20 mouse cellular contexts compared by ENCODE assay signal in genomic region chr6:85823382-85824090, GRCm38 (mm10). TPM values are rescaled to one million over a fixed set of nuclear protein-coding genes. Genes with fewer than 3 reads are reported as not detected.
DNase-seq lines count a peak whose midpoint lies in the region.
"Had no signal": no experiment of that assay in that cellular context is flagged by ENCODE, and none has a peak within 500 bp of the region (broad histone marks: within the 10 kb centered on the region; RNA-seq: fewer than 3 reads in every experiment).

No protein-coding gene starts in this region.

- peak; percentile 49 for DNase-seq in heart, adult 11 months
- DNase-seq in heart, postnatal 36 days, result no peak
- peak; percentile 81 for DNase-seq in kidney, adult 9 months
- no peak for DNase-seq in kidney, adult 11 months
- DNase-seq in skeletal muscle tissue, adult 2 months (ENCODE audit: low read depth, low spot score), result peak; percentile 30
- DNase-seq in MN1 (ENCODE audit: low spot score), result no peak
- DNase-seq: adrenal gland, adult 8-10 months; adrenal gland, postnatal 25 days; cerebellum, adult 11-12 months; cerebellum, adult 8-10 months; cerebellum, postnatal 14 days; forebrain, postnatal 0 days; gastrocnemius, adult 2 months; gastrocnemius, postnatal 14 days; heart, adult 18-20 months; heart, postnatal 10 days; heart, postnatal 4 days had no signal

- intact Hi-C loops in heart, postnatal 36 days (cut with DNase I), result no loop called here

RNA-seq across cellular contexts. Expression of gene Nat8f5, which starts 2.8 kb away (rescaled TPM):
- not detected for total RNA-seq in heart, postnatal 36 days (2021)
- total RNA-seq: forebrain, postnatal 0 days; G1E; gastrocnemius, adult 2 months; gastrocnemius, postnatal 4 days; heart, adult 18-20 months; heart, postnatal 10 days; heart, postnatal 4 days had no signal

RNA-seq across cellular contexts. Expression of gene Nat8f6, which starts 2.8 kb away (rescaled TPM):
- total RNA-seq in heart, postnatal 36 days (2021), result not detected
- total RNA-seq: forebrain, postnatal 0 days; G1E; gastrocnemius, adult 2 months; gastrocnemius, postnatal 14 days; gastrocnemius, postnatal 4 days; heart, adult 18-20 months; heart, postnatal 4 days; hindbrain, postnatal 0 days had no signal

RNA-seq across cellular contexts. Expression of gene Nat8, which starts 8.3 kb away (rescaled TPM):
- total RNA-seq in heart, postnatal 36 days (2021), result not detected
- total RNA-seq: G1E; gastrocnemius, adult 2 months; gastrocnemius, postnatal 14 days; gastrocnemius, postnatal 4 days; heart, adult 18-20 months; heart, postnatal 10 days; heart, postnatal 4 days; hindbrain, postnatal 0 days had no signal

RNA-seq across cellular contexts. Expression of gene Nat8f2, which starts 45.4 kb away (rescaled TPM):
- not detected for total RNA-seq in heart, postnatal 36 days (2021)
- total RNA-seq: forebrain, postnatal 0 days; gastrocnemius, adult 2 months; heart, postnatal 10 days; heart, postnatal 4 days; hindbrain, postnatal 0 days had no signal

RNA-seq across cellular contexts. Expression of gene Nat8f3, which starts 58.0 kb away (rescaled TPM):
- under 1 TPM in 1 of 2 experiments, not detected in 1; 0.35 TPM for total RNA-seq in heart, postnatal 36 days (2021)
- total RNA-seq: forebrain, postnatal 0 days; gastrocnemius, adult 2 months; gastrocnemius, postnatal 14 days; heart, postnatal 4 days; hindbrain, postnatal 0 days had no signal

Comparison
In these comparisons a context has a peak if more than half of its experiments do, and no peak if none do; other contexts are left out.
1. DNase-seq: peak in heart, adult 11 months (single experiment), kidney, adult 9 months (single experiment) and skeletal muscle tissue, adult 2 months (single experiment); none in heart, postnatal 36 days (0 of 2), kidney, adult 11 months (single experiment) and MN1 (single experiment).